Mouse (Mus musculus) skeletal muscle tissue, adult 2 months (tissue): ENCODE measurements at regions not wholly inside any gene's neighbourhood (a gene's known extent, or its start where the extent isn't known, plus 50 kb on each side); places are given as distances from the start of the nearest gene placed in this dataset.
A peak's percentile ranks its signal among the peaks of the same experiment; 100 is the strongest.
"Not testable (repeated sequence)": the region's sequence is repeated elsewhere in the genome, so short reads cannot be mapped to it uniquely, and the experiment has no call there.

ENCODE experiments used
- DNase-seq: peaks from one replicate; pipeline ENCODE4 v3.0.0-alpha.2; 2012; ENCODE audit warnings: low read depth, low spot score

GRCm38 (mm10) chr3:21621745-21622144, 454.7 kb upstream of the Tbl1xr1 start:
- DNase-seq: no peak

GRCm38 (mm10) chr3:21625039-21625438, 451.4 kb upstream of the Tbl1xr1 start:
- DNase-seq: no peak

GRCm38 (mm10) chr3:21626029-21626428, 450.4 kb upstream of the Tbl1xr1 start:
- peak; percentile 52 for DNase-seq

- DNase-seq: not testable (repeated sequence)
These were observed 449.4 kb upstream of the Tbl1xr1 start for GRCm38 (mm10) chr3:21627048-21627447.

- no peak for DNase-seq
These were observed 442.7 kb upstream of the Tbl1xr1 start for GRCm38 (mm10) chr3:21633600-21634221.

- no peak for DNase-seq
These were observed 441.7 kb upstream of the Tbl1xr1 start for GRCm38 (mm10) chr3:21634675-21635204.

GRCm38 (mm10) chr3:21638886-21639285, 437.6 kb upstream of the Tbl1xr1 start:
- no peak for DNase-seq

- DNase-seq: no peak
These were observed 436.9 kb upstream of the Tbl1xr1 start for GRCm38 (mm10) chr3:21639576-21639975.

GRCm38 (mm10) chr3:21644086-21644485, 432.4 kb upstream of the Tbl1xr1 start:
- no peak for DNase-seq

- DNase-seq: no peak
These were observed 431.2 kb upstream of the Tbl1xr1 start for GRCm38 (mm10) chr3:21645268-21645667.

GRCm38 (mm10) chr3:21649885-21650469, 426.5 kb upstream of the Tbl1xr1 start:
- DNase-seq: peak; percentile 83

- DNase-seq: no peak
These were observed 421.2 kb upstream of the Tbl1xr1 start for GRCm38 (mm10) chr3:21655301-21655700.

- DNase-seq: no peak
These were observed 408.9 kb upstream of the Tbl1xr1 start for GRCm38 (mm10) chr3:21667349-21668143.

GRCm38 (mm10) chr3:21671885-21672284, 404.6 kb upstream of the Tbl1xr1 start:
- no peak for DNase-seq

- no peak for DNase-seq
These were observed 404.0 kb upstream of the Tbl1xr1 start for GRCm38 (mm10) chr3:21672492-21672891.

- no peak for DNase-seq
These were observed 403.0 kb upstream of the Tbl1xr1 start for GRCm38 (mm10) chr3:21673466-21673865.

- DNase-seq: no peak
These were observed 398.2 kb upstream of the Tbl1xr1 start for GRCm38 (mm10) chr3:21678265-21678664.

- no peak for DNase-seq
These were observed 397.7 kb upstream of the Tbl1xr1 start for GRCm38 (mm10) chr3:21678734-21679133.

GRCm38 (mm10) chr3:21697980-21698672, 378.3 kb upstream of the Tbl1xr1 start:
- DNase-seq: not testable (repeated sequence)

- DNase-seq: no peak
These were observed 376.9 kb upstream of the Tbl1xr1 start for GRCm38 (mm10) chr3:21699526-21699925.

- no peak for DNase-seq
These were observed 376.1 kb upstream of the Tbl1xr1 start for GRCm38 (mm10) chr3:21700326-21700725.
